ENCODE assay signal across 11 mouse cellular contexts in genomic region chr9:44364480-44364879, GRCm38 (mm10). TPM values are rescaled to one million over a fixed set of nuclear protein-coding genes. Genes with fewer than 3 reads are reported as not detected.
DNase-seq lines count a peak whose midpoint lies in the region; TF ChIP-seq lines count a peak whose summit lies in the region.
"Had no signal": no experiment of that assay in that cellular context is flagged by ENCODE, and none has a peak within 500 bp of the region (broad histone marks: within the 10 kb centered on the region; RNA-seq: fewer than 3 reads in every experiment).

No protein-coding gene starts in this region.

- H3K4me1 ChIP-seq in ES-Bruce4 (ENCODE audit: control insufficient read depth, insufficient read depth, low read length) = no peaks in the 10 kb centered on the region
- peaks cover 1% of the 10 kb centered on the region; the same call in 1 of the 2 replicates for H3K4me1 ChIP-seq in bone marrow, adult 2 months (ENCODE audit: control insufficient read depth, insufficient read depth, low read length)

- no peaks in the 10 kb centered on the region for H3K27me3 ChIP-seq in ES-Bruce4 (ENCODE audit: control insufficient read depth, insufficient read depth, low read length, poor library complexity, severe bottlenecking)
- H3K27me3 ChIP-seq: megakaryocyte, embryonic 14.5 days had no signal

- H3K9ac ChIP-seq in ES-Bruce4 (ENCODE audit: low read depth, poor library complexity, severe bottlenecking) = no peak overlapping the region

- intact Hi-C loops in left cerebral cortex, adult 2 months (cut with DNase I) = no loop called here

- peaks cover 3% of the 10 kb centered on the region; the same call in 1 of the 2 replicates for H3K36me3 ChIP-seq in ES-Bruce4 (ENCODE audit: control insufficient read depth, insufficient read depth, low read length, poor library complexity, severe bottlenecking)

- no peak for DNase-seq in left cerebral cortex, adult 2 months (ENCODE audit: extremely low spot score in 1 of 2, low spot score in 2 of 2)
- no peak for DNase-seq in left cerebral cortex, adult 9 months (ENCODE audit: low spot score in 2 of 2)
- DNase-seq in mesoderm, embryonic 11.5 days (ENCODE audit: low read depth, low spot score) = peak; percentile 29
- no peak for DNase-seq in frontal cortex, postnatal 10 days (ENCODE audit: low spot score in 2 of 2)
- DNase-seq in heart, adult 9 months (ENCODE audit: low spot score in 2 of 2) = no peak
- DNase-seq: cerebellum, adult 11 months; gastrocnemius, postnatal 36 days; right cerebral cortex, postnatal 25 days had no signal

- TF ChIP-seq POLR2A in ES-Bruce4 (IDR thresholded peaks at IDR 0.05; ENCODE audit: insufficient read depth, low read length) = no peak
- TF ChIP-seq POLR2A in bone marrow, adult 2 months (IDR thresholded peaks at IDR 0.05; ENCODE audit: borderline replicate concordance, control insufficient read depth, low read depth, low read length) = no peak

- H3K27ac ChIP-seq in left cerebral cortex, adult 2 months = no peak overlapping the region
- H3K27ac ChIP-seq in ES-Bruce4 (ENCODE audit: insufficient read depth, low read length) = no peak overlapping the region
- H3K27ac ChIP-seq in bone marrow, adult 2 months (ENCODE audit: control insufficient read depth, insufficient read depth, low read depth, low read length, poor library complexity) = no peak overlapping the region

- no peak overlapping the region for H3K4me3 ChIP-seq in left cerebral cortex, adult 2 months
- no peak overlapping the region for H3K4me3 ChIP-seq in ES-Bruce4 (ENCODE audit: low read depth, low read length)
- no peak overlapping the region for H3K4me3 ChIP-seq in bone marrow, adult 2 months (replicated peaks; ENCODE audit: control insufficient read depth, low read depth, low read length)
- H3K4me3 ChIP-seq: megakaryocyte, embryonic 14.5 days had no signal

- H3K9me3 ChIP-seq in ES-Bruce4 (replicated peaks; ENCODE audit: control insufficient read depth, insufficient read depth, low read length, poor library complexity, severe bottlenecking) = no peaks in the 10 kb centered on the region
- H3K9me3 ChIP-seq: megakaryocyte, embryonic 14.5 days had no signal

- 61% methylated on average over 3 of the region's 3 CpGs for WGBS in bone marrow, adult 2 months

- no peak for TF ChIP-seq EP300 in ES-Bruce4 (IDR thresholded peaks at IDR 0.05; ENCODE audit: insufficient read depth, low read depth, low read length)

- TF ChIP-seq CTCF in left cerebral cortex, adult 2 months (IDR thresholded peaks at IDR 0.05) = peak; percentile 46
- peak; percentile 83 for TF ChIP-seq CTCF in ES-Bruce4 (IDR thresholded peaks at IDR 0.05; ENCODE audit: low read depth, low read length)
- peak; percentile 47; the same call in 1 of the 2 replicates for TF ChIP-seq CTCF in bone marrow, adult 2 months (IDR thresholded peaks at IDR 0.05; ENCODE audit: control insufficient read depth, insufficient read depth, low read length)

RNA-seq across cellular contexts. Expression of gene Vps11, which starts 3.0 kb away (rescaled TPM):
- total RNA-seq in left cerebral cortex, adult 2 months (2021) = 10 to 100 TPM; 52.1 to 53.1 TPM
- 26.7 and 30.5 TPM in 2 replicates for polyA plus RNA-seq in ES-Bruce4 (2011; ENCODE audit: insufficient read depth, insufficient read length, low read depth, missing spikeins)
- polyA plus RNA-seq in bone marrow, adult 2 months (2011; ENCODE audit: insufficient read depth, insufficient read length, low replicate concordance, missing spikeins) = 17.2 and 29.6 TPM in 2 replicates

RNA-seq across cellular contexts. Expression of gene Hyou1, which starts 14.8 kb away (rescaled TPM):
- total RNA-seq in left cerebral cortex, adult 2 months (2021) = 100 to 1,000 TPM; 127 to 139 TPM
- polyA plus RNA-seq in ES-Bruce4 (2011; ENCODE audit: insufficient read depth, insufficient read length, low read depth, missing spikeins) = 114 and 147 TPM in 2 replicates
- 13.5 and 34.2 TPM in 2 replicates for polyA plus RNA-seq in bone marrow, adult 2 months (2011; ENCODE audit: insufficient read depth, insufficient read length, low replicate concordance, missing spikeins)

RNA-seq across cellular contexts. Expression of gene Hmbs, which starts 20.5 kb away (rescaled TPM):
- total RNA-seq in left cerebral cortex, adult 2 months (2021) = 10 to 100 TPM; 20.8 to 21.1 TPM
- polyA plus RNA-seq in ES-Bruce4 (2011; ENCODE audit: insufficient read depth, insufficient read length, low read depth, missing spikeins) = 76.5 and 80.3 TPM in 2 replicates
- 824 and 950 TPM in 2 replicates for polyA plus RNA-seq in bone marrow, adult 2 months (2011; ENCODE audit: insufficient read depth, insufficient read length, low replicate concordance, missing spikeins)

RNA-seq across cellular contexts. Expression of gene H2afx, which starts 30.0 kb away (rescaled TPM):
- 10 to 100 TPM; 46.1 to 53.2 TPM for total RNA-seq in left cerebral cortex, adult 2 months (2021)
- 173 and 202 TPM in 2 replicates for polyA plus RNA-seq in ES-Bruce4 (2011; ENCODE audit: insufficient read depth, insufficient read length, low read depth, missing spikeins)
- polyA plus RNA-seq in bone marrow, adult 2 months (2011; ENCODE audit: insufficient read depth, insufficient read length, low replicate concordance, missing spikeins) = 184 and 201 TPM in 2 replicates

RNA-seq across cellular contexts. Expression of gene Slc37a4, which starts 32.2 kb away (rescaled TPM):
- 10 to 100 TPM; 25.3 to 28.4 TPM for total RNA-seq in left cerebral cortex, adult 2 months (2021)
- polyA plus RNA-seq in ES-Bruce4 (2011; ENCODE audit: insufficient read depth, insufficient read length, low read depth, missing spikeins) = 7.7 and 8.1 TPM in 2 replicates
- polyA plus RNA-seq in bone marrow, adult 2 months (2011; ENCODE audit: insufficient read depth, insufficient read length, low replicate concordance, missing spikeins) = 9.8 and 16.9 TPM in 2 replicates

Comparison
In these comparisons a context has a peak if more than half of its experiments do, and no peak if none do; other contexts are left out.
1. RNA of gene Hmbs, which starts 20.5 kb away (polyA plus RNA-seq): 824 to 950 TPM in bone marrow, adult 2 months; 76.5 to 80.3 TPM in ES-Bruce4; every median in the first group is over 10 times any median in the second.
2. Peak in every context shown above with its lines, with median percentiles within 50 percentile points of each other: CTCF ChIP-seq.